Mouse (Mus musculus) small intestine, adult 2 months (tissue): ENCODE data around the gene Mthfd1l.

Source experiments
- CTCF ChIP-seq: fragments of 200-500 bp; IDR thresholded peaks from 2 replicates; pipeline ENCODE4 v1.5.1; 2012; ENCODE audit warnings: low read depth, mild to moderate bottlenecking, control low read depth, inconsistent platforms, low read length, moderate library complexity, mixed read lengths; ENCODE audit not compliant: insufficient replicate concordance, insufficient read length; ENCODE audit errors: extremely low read depth
- POLR2A ChIP-seq: fragments of 200-500 bp; IDR thresholded peaks from 2 replicates; pipeline ENCODE4 v1.6.1; 2012; ENCODE audit warnings: low read depth, mild to moderate bottlenecking, control low read depth, inconsistent platforms, low read length, moderate library complexity

- TF ChIP-seq CTCF (no peak), POLR2A (no peak)
Observed at GRCm38 (mm10) chr10:4155521-4155920, 182.6 kb downstream of the Mthfd1l start.
